Mouse (Mus musculus): Measurements from ENCODE around the gene Pate3. TPM values are rescaled to one million over a fixed set of nuclear protein-coding genes. Genes with fewer than 3 reads are reported as not detected.

The Pate3 gene
- polyA plus RNA-seq (2012; rRNA removed): not detected in 2 replicates

DNA sequence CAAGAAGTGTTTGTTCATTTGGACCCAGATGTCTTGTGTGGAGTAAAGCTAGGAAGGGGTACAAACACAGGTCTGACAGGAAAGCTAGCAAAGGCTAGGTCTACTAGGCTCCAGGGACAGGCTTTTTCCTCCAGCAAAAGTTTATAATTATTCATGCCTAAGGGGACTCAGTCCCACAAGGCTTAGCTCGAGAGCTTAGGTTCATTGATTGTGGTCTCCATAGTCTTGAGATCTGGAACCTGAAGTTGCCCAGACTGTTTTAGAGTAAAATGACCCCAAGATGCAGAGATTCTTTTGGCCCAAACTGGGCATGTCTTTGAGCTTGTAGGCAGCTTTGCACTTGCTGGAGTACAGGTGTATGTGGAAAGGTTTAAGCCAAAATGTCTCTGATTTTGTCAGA, at the start of gene Pate3:
Gene Pate3, minus strand, starts transcription at position 101 of the 400 bp plus-strand sequence.

GRCm38 (mm10) chr9:35687013-35687412, 39.0 kb upstream of the Pate3 start, which contains the start of gene Pate1:
Gene Pate1, minus strand, starts transcription at chr9:35687390.

DNA sequence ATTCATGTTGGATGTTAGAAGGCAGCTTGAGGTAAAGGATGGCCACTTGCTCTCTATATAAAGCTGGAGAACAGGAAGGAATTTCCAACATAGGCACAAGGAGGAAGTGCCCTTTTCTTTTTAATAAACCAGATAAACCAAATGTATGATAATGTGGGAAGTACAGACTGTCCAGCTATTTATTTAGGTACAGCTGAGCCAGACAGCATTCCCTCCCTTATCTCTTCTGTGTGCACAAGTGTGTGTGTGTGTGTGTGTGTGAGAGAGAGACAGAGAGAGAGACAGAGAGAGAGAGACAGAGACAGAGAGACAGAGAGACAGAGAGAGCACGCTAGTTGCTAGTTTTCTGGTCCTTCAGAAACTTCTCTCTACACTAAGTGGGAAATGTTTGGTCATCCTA, 36.2 kb downstream of the Pate3 start, which contains the start of gene Pate4:
Gene Pate4, minus strand, starts transcription at position 101 of the 400 bp plus-strand sequence.

Other genes with a start within 250 kb of the Pate3 start
- 0.55 and 0.58 TPM in 2 replicates for gene Cdon, start 227.1 kb downstream of the Pate3 start, polyA plus RNA-seq (2012; rRNA removed)
- gene Gm1113, start 129.9 kb downstream of the Pate3 start, polyA plus RNA-seq (2012; rRNA removed): not detected in 2 replicates
- gene Ddx25, start 89.7 kb downstream of the Pate3 start, polyA plus RNA-seq (2012; rRNA removed): 0.08 and 0.10 TPM in 2 replicates
- gene Pus3, start 89.6 kb downstream of the Pate3 start, polyA plus RNA-seq (2012; rRNA removed): 5.3 and 5.6 TPM in 2 replicates
- 0.03 and 0.08 TPM in 2 replicates for gene Pate2, start 77.9 kb downstream of the Pate3 start, polyA plus RNA-seq (2012; rRNA removed)
- gene Hyls1, start 77.8 kb downstream of the Pate3 start, polyA plus RNA-seq (2012; rRNA removed): 2.3 and 2.5 TPM in 2 replicates
- not detected in 2 replicates for gene Pate4, start 36.3 kb downstream of the Pate3 start, polyA plus RNA-seq (2012; rRNA removed)
- gene Pate1, start 39.2 kb upstream of the Pate3 start, polyA plus RNA-seq (2012; rRNA removed): not detected in 2 replicates
- not detected in 2 replicates for gene Gm17677, start 92.8 kb upstream of the Pate3 start, polyA plus RNA-seq (2012; rRNA removed)
- not detected in 2 replicates for gene Gm17727, start 129.9 kb upstream of the Pate3 start, polyA plus RNA-seq (2012; rRNA removed)
- not detected in 2 replicates for gene Gm27235, start 141.9 kb upstream of the Pate3 start, polyA plus RNA-seq (2012; rRNA removed)
- not detected in 2 replicates for gene D730048I06Rik, start 141.9 kb upstream of the Pate3 start, polyA plus RNA-seq (2012; rRNA removed)
- gene 9230110F15Rik, start 195.9 kb upstream of the Pate3 start, polyA plus RNA-seq (2012; rRNA removed): not detected in 2 replicates